Mouse (Mus musculus) right cerebral cortex, adult 18-20 months (tissue): ENCODE results near the gene Pdrg1.

Experiments
- DNase-seq: peaks from one replicate; pipeline ENCODE4 v3.0.0; 2022; ENCODE audit warnings: mixed read lengths

Gene Pdrg1

DNA sequence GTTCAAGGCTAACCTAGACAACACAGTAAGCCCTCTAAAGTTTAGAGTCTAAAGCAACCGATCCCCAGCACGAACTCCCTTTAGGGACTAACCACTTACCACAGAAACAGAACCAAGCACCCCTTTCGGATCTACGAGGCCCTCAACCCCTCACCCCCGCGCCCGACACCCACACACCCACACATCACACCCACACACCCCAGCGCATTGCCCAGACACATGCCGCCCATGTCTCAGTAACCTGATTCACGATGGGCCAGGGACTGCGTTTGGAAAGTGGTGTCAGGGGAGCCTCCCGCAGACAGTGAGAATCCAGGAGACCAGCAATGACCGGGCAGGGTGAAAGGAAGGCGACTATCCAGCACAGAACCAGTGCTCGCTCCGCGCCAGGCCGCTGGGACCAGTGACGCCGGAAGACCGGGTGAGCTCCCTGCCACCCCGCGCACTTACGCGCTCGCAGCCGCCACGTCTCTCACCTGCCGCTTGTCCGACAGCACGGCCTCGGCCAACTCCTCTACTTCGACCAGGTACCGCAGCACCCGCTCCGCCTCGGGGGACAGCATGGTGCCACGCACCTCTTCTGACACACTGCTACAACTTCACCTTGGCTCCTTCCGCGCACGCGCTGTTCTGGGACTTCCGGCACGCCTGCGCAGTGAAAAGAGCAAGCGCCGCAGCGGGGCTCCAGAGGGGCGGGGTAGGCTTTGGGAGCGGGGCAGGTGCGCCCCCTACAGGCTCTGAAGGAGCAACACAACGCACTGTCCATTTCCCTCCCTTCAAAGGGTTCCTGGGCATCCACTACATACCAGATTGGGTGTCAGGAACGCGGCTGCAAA, at the start of gene Pdrg1:
Gene Pdrg1, minus strand, starts transcription at position 670 of the 836 bp plus-strand sequence.
- DNase-seq = peak; percentile 96

DNA sequence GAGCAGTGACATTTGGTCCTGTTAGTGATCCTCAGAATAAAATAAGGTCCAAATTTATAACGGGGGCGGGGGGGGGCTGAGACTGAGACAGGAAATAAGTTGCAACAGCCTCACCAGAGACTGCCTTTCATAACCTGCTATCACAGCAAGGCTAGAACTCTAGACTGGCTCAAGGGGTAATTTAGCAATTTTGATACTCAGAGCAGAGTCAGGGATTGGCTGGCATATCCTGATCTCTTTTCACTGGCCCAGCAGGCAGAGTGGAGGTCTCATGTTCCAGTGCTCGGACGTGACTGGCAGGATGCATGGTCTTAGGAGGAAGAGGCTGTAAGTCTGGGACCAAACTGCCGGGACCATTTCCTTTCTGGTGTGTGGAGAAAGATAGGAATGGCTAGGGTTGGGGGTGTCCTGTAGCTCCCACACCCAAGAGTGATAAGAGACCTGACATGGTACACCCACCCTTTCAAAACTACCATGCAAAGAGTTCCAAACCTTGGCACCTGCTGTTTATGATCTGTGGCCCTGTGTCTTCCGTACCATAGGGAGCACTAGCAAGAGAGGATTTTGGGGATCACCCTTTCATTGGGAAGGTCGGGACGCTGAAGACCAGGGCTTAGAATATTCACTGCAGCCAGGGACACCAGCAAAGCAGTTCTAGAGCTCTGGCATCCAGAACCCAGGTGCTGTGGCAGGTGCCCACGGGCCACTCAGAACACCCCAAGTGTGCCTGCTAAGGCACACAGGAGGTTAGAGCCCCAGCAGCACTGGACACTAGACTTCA, 49.2 kb upstream of the Pdrg1 start:
- DNase-seq = no peak

DNA sequence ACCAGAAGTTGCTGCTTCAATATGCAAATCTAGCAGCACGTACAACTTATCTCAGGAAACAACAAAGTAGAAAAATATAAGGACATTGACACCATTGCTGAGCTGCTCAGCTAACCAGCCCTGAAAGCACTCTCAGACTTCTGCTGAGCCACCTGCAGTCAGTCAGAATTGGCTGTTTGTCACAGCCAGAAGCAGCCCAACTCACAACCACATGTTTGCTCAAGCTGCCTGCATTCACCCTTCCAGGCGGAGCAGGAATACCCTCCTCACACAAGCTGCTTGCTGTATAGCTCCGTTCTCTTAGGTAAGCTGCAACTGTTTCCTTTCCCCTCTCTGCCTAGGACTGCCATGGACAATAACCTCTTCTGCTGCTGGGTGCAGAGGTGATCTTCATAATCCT, 48.2 kb upstream of the Pdrg1 start:
- DNase-seq = no peak

DNA sequence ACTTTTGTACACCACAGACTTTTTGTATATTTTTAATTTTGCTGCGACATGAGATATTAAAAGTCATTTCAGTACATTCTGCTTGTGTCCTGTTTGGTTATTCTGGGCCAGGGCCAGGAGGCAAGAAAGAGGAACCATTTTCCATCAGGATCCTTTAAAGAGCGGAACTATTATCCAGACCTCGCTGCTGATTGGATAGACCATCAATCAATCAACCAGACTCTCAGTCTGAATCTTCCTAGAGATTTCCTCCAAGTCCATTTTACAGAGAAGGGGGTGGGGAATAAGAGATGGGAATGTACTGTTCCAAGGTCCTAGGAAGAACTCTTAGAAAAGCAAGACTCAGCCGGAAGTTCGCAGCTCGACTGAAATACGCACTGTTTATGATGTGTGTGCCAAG, 45.0 kb upstream of the Pdrg1 start:
- no peak for DNase-seq

DNA sequence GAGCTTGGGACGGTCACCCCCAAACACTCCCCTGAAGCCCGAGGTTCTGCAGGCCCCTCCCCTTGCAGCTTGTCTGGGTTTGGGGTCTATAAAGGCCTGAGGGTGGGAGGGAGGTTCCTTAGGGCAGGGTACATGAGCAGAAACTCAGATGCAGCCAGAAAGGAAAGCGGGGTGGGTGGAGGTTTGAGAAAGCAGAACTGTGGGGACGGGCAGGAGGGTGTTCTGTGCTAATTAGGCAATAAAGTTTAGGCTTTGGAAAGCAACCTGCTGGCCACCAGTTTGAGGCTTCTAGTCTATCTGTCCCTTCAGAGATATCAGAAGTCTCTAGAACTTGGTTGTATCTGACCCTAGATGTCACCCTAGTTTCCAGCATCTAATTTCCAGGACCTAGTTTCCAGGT, 43.1 kb upstream of the Pdrg1 start:
- no peak for DNase-seq

DNA sequence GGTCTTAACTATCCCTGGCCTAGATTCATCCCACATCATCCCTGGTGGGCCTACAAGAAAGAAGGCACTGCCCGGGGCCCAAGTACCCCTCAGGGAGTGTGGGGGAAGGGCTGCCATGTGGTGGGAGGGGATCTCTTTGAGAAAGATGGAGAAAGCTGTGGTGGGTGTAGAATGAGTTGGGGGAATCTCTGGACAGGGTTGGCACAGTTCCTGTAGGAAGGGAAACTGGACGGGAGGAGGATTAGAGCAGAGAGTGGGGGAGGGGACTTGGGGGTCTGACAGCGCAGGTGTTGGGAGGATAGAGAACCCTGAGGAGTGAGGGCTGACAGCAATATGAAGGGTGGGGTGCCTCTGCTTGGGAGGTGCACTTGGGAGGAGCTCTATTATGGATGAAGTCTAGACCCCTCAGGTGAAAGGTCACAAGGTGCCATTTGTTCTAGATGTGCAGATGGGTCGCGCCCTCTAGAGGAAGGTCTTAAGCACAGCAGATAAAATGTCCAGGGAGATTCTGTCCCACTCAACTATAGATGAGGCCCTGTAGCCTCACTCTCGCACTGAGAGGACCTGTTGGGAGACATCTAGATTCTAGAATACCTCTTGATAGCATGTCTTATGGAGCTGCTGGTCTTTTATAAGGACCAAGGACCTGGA, 40.2 kb upstream of the Pdrg1 start:
- DNase-seq = no peak

DNA sequence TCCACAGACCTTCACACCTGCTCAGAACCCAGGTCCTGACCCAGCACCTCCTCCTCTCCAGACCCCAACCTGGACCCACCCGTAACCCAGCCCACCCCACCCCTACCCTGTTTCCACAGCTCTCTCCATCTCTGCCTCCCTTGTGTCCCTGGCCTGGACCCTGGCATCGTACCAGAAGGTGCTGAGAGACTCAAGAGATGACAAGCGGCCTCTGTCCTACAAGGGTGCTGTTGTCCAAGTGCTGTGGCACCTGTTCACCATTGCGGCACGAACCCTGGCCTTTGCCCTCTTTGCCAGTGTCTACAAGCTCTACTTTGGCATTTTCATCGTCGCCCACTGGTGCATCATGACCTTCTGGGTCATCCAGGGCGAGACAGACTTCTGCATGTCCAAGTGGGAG, 38.7 kb upstream of the Pdrg1 start:
- DNase-seq = no peak

DNA sequence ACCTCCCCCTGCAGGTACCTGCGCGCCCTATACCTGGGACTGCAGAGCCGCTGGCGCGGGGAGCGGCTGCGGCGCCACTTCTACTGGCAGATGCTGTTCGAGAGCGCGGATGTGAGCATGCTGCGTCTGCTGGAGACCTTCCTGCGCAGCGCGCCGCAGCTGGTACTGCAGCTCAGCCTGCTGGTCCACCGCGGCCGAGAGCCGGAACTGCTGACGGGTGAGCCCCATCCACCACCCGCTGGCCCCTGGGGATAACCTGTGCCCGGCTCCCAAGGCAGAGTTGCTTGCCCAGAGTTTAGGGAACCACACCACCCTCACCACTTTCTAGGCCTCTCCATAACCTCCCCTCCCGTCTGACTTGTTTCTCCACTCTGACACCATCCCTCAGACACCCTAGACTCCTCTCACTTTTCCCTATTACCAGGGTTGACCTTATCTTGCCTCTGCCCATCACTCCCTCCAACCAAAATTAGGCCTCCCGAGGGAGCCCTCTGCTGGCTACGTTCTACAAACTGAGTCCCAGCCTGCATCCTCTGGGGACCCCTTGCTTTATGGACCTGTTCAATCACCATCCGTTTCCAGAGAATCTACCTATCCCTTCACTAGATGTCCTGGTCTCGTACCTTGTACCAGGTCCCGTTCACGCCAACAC, 37.6 kb upstream of the Pdrg1 start:
- DNase-seq = no peak

DNA sequence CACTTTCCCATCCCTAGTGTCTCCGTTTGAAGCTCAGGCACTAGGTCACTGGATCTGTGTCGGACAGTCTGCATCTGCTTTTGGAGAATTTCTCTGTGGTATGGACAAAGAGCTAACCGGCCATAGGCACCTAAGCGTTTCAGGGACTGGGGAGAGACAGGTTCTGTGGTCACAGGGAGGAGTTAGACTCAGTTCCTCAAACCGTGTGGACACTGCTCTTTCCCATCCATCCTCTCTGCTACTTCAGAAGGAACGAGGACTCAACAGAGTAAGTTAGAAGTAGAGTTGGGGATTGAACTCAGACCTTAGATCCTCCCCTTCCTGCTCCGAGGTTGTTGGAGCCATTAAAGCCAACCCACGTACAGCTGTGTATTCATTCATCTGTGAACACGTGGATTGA, 36.3 kb upstream of the Pdrg1 start:
- DNase-seq = no peak

DNA sequence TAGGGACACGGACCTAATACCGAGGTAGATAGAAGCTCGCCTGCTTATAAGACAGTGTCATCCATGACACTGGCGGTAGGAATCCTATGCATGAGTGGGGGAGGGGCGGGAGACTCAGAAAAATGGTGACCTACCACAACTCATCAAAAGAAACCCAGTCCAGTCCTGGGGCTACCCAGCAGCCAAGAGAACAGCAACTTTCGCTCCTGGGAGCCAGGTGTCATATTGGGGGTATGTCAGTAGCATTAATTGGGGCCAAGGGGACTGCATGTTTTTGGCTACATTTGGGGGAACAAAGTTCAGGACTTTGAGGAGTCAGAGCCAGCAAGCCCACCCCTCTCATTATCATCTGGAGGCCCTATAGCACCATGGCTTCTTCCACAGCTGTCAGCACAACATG, 35.9 kb upstream of the Pdrg1 start:
- DNase-seq = no peak

DNA sequence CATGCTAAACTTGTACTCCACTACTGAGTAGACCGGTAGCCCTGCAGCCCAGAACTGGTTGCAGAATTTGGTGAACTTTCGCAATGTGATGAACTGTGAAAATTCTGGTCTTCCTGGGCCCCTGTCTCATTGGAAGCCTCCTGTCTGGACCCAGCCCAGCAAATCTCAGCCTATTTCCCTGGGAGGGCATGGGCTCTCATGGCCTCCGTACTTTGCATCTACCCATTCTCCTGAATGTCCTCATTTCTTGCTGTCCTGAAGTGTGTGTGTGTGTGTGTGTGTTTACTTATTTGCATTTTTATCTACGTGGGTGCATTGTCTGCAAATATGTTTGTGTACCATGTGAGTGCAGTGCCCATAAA, 34.8 kb upstream of the Pdrg1 start:
- DNase-seq = no peak

DNA sequence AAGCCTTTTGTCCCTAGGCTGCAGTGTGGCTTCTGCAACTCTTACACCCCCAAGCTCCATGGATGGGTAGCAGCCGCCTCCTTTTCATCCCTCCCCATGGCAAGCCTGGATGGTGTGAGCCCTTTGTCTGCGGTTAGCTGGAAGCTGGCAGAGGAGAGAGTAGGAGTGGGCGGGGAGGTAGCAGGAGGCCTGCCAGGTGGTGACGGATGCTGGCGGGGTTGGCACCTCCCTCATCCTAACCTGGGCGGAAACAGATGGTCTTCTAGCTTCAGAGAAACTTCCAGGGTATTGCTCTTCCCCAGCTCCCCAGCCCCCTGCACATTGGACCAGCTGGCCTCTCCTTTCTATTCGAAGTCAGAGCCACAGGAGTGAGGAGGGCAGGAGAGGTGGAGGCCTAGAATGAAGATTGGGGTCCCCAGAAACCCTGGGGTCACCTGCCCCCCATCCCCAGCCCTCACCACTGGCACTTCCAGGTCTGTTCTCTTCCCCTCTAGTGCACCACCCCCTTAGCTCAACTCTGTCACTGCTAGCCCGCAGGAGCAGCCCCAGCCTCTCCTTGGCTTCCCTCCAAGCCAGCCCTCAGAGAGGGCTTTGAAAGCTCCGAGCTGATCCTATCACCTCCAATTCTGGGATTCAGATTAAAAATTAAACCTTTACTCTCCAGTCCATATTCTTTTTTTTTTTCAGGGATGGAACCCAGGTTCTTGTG, 34.2 kb upstream of the Pdrg1 start:
- DNase-seq = peak; percentile 76

DNA sequence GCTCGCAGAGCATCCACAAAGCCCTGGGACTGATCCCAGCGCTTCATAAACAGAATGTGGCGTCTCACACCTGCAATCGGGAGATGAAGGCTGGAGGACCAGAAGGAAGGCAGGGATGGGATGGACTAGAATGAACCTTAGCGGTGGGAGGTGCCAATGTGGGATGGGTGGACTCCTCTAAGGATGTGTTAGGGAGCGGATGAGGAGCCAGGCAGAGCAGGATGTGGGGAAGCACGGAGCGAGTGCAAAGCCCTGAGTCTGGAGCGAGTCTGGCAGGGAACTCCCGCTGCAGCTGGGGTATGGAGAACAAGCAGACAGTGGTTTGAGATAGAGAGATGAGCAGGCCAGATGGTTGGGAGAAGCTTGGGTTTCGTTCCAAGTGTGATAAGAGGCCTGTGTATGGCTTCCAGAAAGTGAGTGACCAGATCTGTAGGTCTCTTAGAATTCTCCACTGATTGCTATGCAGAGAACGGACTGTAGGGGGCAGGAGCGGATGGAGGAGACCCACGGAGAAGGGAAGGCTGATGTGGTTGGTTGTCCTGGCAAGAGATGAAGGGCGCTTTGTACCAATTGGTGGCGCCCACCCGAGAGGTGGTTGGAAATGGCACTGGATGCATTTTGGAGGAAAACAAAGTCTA, 32.7 kb upstream of the Pdrg1 start:
- peak; percentile 71 for DNase-seq

DNA sequence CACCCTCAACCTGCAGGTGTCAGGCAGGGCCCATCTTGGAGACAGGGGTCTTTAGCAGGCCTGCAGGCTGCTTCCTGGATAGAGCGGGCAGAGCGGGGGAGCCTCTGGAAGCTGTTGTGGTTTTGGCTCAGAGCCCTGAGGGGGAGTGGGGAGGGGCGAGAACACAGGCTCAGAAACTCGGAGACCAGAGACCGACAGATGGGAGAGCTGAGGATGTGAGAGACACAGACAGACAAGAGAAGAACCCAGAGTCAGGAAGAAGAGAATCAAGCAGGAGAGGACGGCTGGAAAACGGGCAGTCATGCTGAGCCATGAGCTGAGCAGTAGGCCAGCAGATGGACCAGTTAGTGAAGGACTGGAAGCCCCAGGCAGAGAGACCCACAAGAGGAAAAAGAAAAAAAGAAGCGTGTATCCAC, 30.7 kb upstream of the Pdrg1 start:
- peak; percentile 78 for DNase-seq

DNA sequence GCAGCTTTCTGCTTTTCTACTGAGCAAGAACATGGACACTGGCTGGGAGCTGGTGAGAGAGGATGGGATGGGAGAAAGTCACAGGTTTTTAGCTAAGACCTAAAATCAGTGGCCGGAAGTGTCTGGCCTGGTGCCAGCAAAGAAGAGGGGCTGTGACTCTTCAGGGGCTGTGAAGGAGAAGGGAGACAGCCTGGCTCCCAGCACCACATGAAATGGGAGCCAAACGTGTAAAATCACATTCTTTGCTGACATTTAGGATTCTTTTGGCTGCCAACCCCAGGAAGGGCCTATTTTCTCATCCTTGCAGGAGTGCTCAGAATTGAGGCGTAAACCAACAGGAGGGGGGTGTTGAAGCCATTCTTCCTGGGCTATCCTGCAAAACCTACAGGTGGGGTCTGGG, 28.7 kb upstream of the Pdrg1 start:
- DNase-seq = peak; percentile 12

DNA sequence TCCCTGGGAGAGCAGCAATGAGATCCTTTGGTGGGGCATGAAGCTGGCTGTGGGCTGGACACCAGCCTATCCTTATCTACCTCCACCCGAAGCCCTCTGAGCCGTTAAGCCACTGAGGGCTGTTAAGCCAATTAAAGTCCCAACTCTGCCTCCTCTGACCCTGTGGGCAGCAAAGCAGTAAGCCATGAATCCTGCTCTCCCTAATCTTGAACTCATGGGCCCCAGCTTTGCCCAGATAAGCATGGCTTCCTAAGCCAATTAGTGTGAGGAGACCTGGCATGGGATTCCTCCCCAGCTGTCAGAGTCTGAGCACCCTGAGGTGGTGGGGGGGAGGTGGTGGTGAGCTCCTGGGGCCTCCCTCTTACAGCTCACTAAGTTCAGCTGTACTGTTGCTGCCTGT, 21.5 kb upstream of the Pdrg1 start:
- DNase-seq = no peak

DNA sequence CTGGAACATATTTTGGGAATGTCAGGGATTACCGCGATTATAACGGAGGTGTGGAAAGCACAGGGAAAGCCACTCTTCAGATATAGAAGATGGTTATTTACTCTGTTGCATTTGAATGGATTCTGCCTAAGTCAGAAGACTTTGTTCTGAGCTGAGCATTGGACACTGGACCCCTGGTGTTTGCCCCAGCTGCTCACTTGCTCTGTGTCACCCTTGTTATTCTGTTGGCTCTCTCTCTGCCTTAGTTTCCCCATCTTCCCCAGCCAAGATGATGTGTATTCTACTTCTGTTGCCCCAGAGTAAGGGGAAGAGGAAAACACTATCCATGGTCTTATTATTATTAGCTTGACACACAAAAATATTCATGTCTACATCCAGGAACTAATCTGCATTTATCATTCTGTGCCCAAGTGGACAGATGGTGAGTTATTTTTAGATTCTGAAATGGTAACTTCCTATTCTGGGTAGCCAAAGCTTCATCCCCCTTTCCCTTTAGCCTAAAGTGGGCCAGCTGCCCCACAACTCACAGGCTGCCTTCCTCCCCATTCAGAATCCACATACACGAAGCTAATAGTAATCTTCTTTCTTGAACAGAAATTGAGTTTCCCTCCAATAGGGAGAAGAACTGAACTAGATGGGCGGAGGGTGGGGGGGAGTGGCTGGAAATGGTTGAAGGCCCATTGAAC, 18.5 kb upstream of the Pdrg1 start:
- DNase-seq = no peak

DNA sequence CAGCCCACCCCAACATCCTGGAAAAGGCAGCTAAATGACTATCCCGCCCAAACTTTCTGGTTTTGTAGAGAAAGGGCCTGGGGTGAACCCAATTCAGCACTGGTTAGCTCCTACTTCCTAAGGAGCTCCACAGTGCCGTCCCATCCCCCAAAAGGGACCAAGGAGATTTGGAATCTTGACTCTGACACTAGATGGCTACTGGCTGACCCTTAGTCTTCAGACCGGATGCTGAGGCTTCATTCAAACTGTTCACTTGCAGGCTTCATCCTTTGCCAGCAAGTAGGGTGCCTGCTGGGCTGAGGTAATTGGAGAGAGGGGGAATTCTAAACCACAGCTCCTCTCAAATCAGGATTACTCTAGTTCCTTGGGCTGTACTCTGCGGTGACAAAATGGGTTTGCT, 17.7 kb upstream of the Pdrg1 start:
- no peak for DNase-seq

DNA sequence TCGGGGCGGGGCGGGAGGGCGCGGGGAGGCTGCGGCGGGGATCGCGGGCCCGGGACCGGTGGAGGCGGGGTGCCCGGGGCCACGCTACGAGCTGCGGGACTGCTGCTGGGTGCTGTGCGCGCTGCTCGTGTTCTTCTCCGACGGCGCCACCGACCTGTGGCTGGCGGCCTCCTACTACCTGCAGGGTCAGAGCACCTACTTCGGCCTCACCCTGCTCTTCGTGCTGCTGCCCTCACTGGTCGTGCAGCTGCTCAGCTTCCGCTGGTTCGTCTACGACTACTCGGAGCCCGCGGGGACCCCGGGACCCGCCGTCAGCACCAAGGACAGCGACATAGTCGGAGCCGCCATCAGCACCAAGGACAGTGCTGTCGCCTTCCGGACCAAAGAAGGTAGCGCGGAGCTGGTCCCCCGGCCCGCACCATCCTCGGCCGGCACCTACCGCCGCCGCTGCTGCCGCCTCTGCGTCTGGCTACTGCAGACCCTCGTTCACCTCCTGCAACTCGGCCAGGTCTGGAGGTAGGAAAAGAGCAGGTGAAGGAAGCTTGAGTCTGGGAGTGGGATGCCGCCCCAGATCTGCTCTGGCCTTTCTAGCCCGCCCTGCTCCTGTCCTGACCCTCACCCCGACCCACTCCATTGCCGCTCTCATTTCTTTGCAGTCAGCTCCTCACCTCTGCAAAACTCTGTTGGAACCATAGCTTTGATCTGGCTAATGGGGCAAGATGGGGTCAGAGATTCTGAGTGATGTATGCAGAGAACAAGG, 17.0 kb upstream of the Pdrg1 start:
- no peak for DNase-seq
